Mouse (Mus musculus) mouse embryonic stem cell (cell line): ENCODE measurements around the gene Slc10a6.

Experiments
- in situ Hi-C, 2 experiments: fragments of 300-500 bp; cut with MboI; formaldehyde crosslinking; loops; 1 replicate in 1 of 2; 3 replicates in 1 of 2; pipeline ENCODE4 v1.14.3; 2019 to 2020; ENCODE audit warnings: low sequenced_read_pairs in 2 of 2, low pct_unique_long_range_greater_than_20kb in 1 of 2, mixed read lengths in 1 of 2; ENCODE audit not compliant: unreplicated experiment in 1 of 2

Gene Slc10a6

GRCm38 (mm10) chr5:103592706-103593105 is 36.5 kb downstream of the Slc10a6 start:
- in situ Hi-C loops = no loop called here

DNA sequence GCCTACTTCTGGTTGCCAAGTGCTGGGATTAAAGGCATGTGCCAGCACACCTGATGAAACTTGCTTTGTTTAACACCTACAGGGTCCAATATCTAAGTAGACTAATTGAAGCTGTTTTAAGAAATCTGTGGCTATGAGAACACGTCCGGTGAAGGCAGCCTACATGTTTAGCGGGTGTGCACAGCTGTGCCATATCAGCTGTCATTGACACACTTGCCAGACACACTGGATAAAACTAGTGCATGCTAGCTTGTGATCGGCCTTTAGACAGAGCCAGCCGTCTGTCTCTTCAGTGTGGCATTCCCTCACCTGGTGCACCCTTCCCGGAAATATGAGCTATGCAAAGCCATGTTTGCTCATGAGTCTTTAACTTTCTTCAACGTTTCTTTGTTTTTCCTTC is 37.4 kb downstream of the Slc10a6 start:
- in situ Hi-C loops = no loop called here

DNA sequence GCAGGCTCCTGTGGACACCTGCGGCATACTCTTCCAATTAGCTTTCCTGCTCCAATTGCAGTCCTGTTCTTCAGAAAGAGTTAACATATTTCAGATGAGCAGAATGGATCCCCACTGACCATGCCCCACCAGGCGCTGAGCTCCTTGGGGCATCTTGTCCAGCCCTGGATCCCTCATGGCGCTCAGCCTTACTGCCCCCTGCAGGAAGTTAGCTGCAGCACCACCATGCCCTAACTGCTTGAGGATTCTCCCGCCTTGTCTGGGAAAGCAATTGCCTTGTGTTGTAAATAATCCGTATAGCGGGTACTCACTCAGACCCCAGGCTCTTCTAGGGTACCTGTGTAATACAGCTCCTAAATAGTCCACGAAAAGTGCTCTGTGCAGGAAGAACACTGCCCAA is 42.0 kb downstream of the Slc10a6 start:
- in situ Hi-C loops = no loop called here

DNA sequence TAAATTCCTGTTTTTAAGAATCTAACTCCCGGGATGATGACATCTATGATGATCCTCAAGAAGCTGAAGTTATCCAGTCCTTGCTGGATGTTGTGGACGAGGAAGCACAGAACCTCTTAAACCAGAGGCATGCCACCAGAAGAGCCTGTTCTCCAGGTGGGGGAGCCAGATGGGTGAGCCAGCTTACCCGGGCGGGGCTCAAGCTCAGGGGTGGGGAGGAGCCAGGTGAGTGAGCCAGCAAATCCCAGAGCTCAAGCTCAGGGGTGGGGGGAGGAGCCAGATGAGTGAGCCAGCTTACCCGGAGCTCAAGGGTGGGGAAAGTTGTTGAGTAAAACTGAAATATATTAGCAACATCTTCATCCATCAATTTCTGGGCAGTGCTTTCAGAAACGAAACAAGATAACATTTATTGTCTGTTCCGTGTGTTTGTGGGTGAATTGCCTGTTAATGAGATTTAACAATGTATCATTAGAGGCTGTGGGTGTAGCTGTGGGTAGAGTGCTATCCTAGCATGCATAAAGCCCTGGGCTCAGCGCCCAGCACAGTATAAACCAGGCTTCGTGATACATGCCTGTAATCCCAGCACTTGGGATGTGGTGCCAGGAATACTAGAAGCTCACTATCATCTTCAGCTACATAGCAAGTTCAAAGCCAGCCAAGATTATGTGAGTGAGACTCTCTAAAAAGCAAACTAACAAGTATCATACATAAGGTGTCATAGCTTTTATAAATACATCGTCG is 49.4 kb downstream of the Slc10a6 start:
- in situ Hi-C loops = no loop called here

DNA sequence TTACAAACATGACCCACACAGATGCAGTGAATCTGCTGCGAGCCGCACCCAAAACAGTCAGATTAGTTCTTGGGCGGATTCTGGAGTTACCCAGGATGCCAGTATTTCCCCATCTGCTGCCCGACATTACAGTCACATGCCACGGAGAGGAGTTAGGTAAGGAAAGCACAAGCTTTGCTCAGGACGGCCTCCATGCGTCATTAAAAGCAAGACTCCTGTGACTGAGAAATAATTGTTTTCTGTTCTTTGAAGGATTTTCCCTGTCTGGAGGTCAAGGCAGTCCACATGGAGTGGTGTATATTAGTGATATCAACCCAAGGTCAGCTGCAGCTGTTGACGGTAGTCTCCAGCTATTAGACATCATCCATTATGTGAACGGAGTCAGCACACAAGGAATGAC is 59.8 kb downstream of the Slc10a6 start:
- in situ Hi-C loops = no loop called here

DNA sequence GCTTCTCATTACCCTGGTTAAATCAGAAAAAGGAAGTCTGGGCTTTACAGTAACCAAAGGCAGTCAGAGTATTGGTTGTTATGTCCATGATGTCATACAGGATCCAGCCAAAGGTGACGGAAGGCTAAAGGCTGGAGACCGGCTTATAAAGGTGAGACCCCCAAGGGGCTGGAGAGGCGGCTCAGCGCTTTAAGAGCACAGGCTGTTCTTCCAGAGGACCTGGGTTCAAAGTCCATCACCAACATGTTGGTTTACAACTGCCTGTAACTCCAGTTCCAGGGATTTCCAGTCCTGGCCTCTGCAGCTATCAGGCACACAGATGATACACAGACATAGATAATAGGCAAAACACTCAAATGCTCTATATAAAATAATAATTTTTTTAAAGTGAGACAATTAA is 61.2 kb downstream of the Slc10a6 start:
- in situ Hi-C loops = no loop called here

DNA sequence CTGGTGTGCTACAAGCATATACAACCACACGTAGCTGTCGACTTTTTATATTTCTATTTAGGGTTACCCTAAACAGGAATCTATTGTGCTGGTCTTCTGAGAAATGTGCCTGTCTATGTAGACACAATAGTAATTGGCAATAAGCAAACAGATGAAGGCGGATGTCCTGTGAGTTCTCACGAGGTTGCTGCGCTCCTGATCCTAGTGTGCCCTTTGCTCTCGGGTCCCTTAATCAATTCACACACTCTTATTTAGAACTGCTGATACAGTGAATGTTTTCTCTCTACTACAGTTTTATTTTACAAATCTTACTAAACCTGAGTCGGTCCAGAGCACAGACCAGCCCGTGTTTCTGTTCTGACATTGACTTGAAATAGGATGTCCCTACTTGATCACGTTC is 68.7 kb downstream of the Slc10a6 start:
- in situ Hi-C loops = no loop called here
